Mouse (Mus musculus): ENCODE data around the gene Kyat1. TPM values are rescaled to one million over a fixed set of nuclear protein-coding genes. Genes with fewer than 3 reads are reported as not detected.

Kyat1 gene
- total RNA-seq, 2 experiments from 2014 or later: 43.1 to 44.0 TPM

Other genes with a start within 250 kb of the Kyat1 start
- 100 to 1,000 TPM; 208 to 216 TPM for gene Sptan1, start 240.3 kb downstream of the Kyat1 start, total RNA-seq (2021)
- gene Wdr34, start 157.0 kb downstream of the Kyat1 start, total RNA-seq (2021): 1 to 10 TPM; 6.5 to 6.8 TPM
- gene Set, start 148.5 kb downstream of the Kyat1 start, total RNA-seq (2021): 100 to 1,000 TPM in 1 of 2 experiments, 10 to 100 TPM in 1; 95.8 to 106 TPM
- gene Pkn3, start 128.2 kb downstream of the Kyat1 start, total RNA-seq (2021): 10 to 100 TPM; 10.5 to 13.2 TPM
- gene Zdhhc12, start 112.2 kb downstream of the Kyat1 start, total RNA-seq (2021): 1 to 10 TPM; 3.9 to 4.7 TPM
- 10 to 100 TPM; 23.5 to 26.7 TPM for gene Zer1, start 81.3 kb downstream of the Kyat1 start, total RNA-seq (2021)
- gene Tbc1d13, start 72.1 kb downstream of the Kyat1 start, total RNA-seq (2021): 10 to 100 TPM; 19.9 to 23.0 TPM
- 100 to 1,000 TPM in 1 of 2 experiments, 10 to 100 TPM in 1; 93.8 to 100 TPM for gene Endog, start 34.4 kb downstream of the Kyat1 start, total RNA-seq (2021)
- 1 to 10 TPM; 4.5 to 6.1 TPM for gene Spout1, start 27.4 kb downstream of the Kyat1 start, total RNA-seq (2021)
- 10 to 100 TPM; 58.2 to 66.7 TPM for gene Lrrc8a, start 31.9 kb upstream of the Kyat1 start, total RNA-seq (2021)
- gene Gm28035, start 34.7 kb upstream of the Kyat1 start, total RNA-seq (2021): 1 to 10 TPM; 3.7 to 4.4 TPM
- 100 to 1,000 TPM in 1 of 2 experiments, 10 to 100 TPM in 1; 94.8 to 104 TPM for gene Phyhd1, start 60.4 kb upstream of the Kyat1 start, total RNA-seq (2021)
- gene Gm28038, start 75.2 kb upstream of the Kyat1 start, total RNA-seq (2021): under 1 TPM in 1 of 2 experiments, not detected in 1; 0.91 TPM
- 10 to 100 TPM; 23.6 to 26.3 TPM for gene Dolk, start 80.5 kb upstream of the Kyat1 start, total RNA-seq (2021)
- 10 to 100 TPM; 19.6 to 20.0 TPM for gene Nup188, start 80.5 kb upstream of the Kyat1 start, total RNA-seq (2021)
- 10 to 100 TPM; 39.7 to 40.3 TPM for gene Sh3glb2, start 153.5 kb upstream of the Kyat1 start, total RNA-seq (2021)
- 10 to 100 TPM; 68.5 to 74.0 TPM for gene Miga2, start 158.4 kb upstream of the Kyat1 start, total RNA-seq (2021)
- gene Dolpp1, start 186.4 kb upstream of the Kyat1 start, total RNA-seq (2021): 10 to 100 TPM in 1 of 2 experiments, 1 to 10 TPM in 1; 8.3 to 10.4 TPM
- gene Crat, start 210.0 kb upstream of the Kyat1 start, total RNA-seq (2021): 100 to 1,000 TPM; 433 to 486 TPM
- gene Ptpa, start 210.2 kb upstream of the Kyat1 start, total RNA-seq (2021): 10 to 100 TPM; 91.2 to 92.3 TPM

Measured in heart, postnatal 25 days (tissue).